Mouse (Mus musculus) G1E (cell line): ENCODE data around the gene St3gal5. TPM values are rescaled to one million over a fixed set of nuclear protein-coding genes. Genes with fewer than 3 reads are reported as not detected.
A peak's percentile ranks its signal among the peaks of the same experiment; 100 is the strongest.

ENCODE experiments used
- ATAC-seq: 2 replicates; pipeline ENCODE4 v1.8.0; 2016; ENCODE audit warnings: mild to moderate bottlenecking; ENCODE audit not compliant: insufficient number of reproducible peaks, poor library complexity, low FRiP score, severe bottlenecking; ENCODE audit errors: extremely low read depth
- DNase-seq: peaks from one replicate; pipeline ENCODE4 v3.0.0; 2012; ENCODE audit warnings: low spot score
- H3K27me3 ChIP-seq: 2 replicates; pipeline ENCODE4 v1.6.1; 2012; ENCODE audit warnings: mild to moderate bottlenecking, low read length, inconsistent platforms; ENCODE audit not compliant: insufficient read depth
- H3K36me3 ChIP-seq: replicated peaks from 2 replicates; pipeline ENCODE3; 2012; ENCODE audit warnings: mild to moderate bottlenecking, inconsistent platforms
- H3K4me1 ChIP-seq: 2 replicates; pipeline ENCODE4 v1.6.1; 2012; ENCODE audit warnings: low read depth, low read length, inconsistent platforms, mixed read lengths; ENCODE audit not compliant: insufficient read depth
- H3K4me3 ChIP-seq: 2 replicates; pipeline ENCODE4 v1.5.1; 2012; ENCODE audit warnings: low read depth, mild to moderate bottlenecking, inconsistent platforms, low read length, moderate library complexity, mixed read lengths
- H3K9me3 ChIP-seq: replicated peaks from 2 replicates; pipeline ENCODE4 v1.6.1; 2012; ENCODE audit warnings: inconsistent platforms
- CTCF ChIP-seq: IDR thresholded peaks from 2 replicates; pipeline ENCODE4 v1.5.1; 2012; ENCODE audit warnings: low read depth, low read length, inconsistent platforms, mixed read lengths
- GATA1 ChIP-seq: IDR thresholded peaks from 2 replicates; pipeline ENCODE4 v1.6.1; 2012; ENCODE audit warnings: borderline replicate concordance, low read length, inconsistent platforms, mixed read lengths
- GATA2 ChIP-seq: IDR thresholded peaks from 2 replicates; pipeline ENCODE4 v1.6.1; 2012; ENCODE audit warnings: low read depth, low read length, inconsistent platforms, borderline replicate concordance
- POLR2AphosphoS5 ChIP-seq: IDR thresholded peaks from 2 replicates; pipeline ENCODE4 v1.6.1; 2012; ENCODE audit warnings: low read depth, low read length, inconsistent platforms; ENCODE audit not compliant: insufficient replicate concordance
- TAL1 ChIP-seq: conservative IDR thresholded peaks from 2 replicates; pipeline ENCODE4 v1.6.1; 2012; ENCODE audit warnings: low read depth, low read length, inconsistent platforms, mixed read lengths
- polyA plus RNA-seq: library from polyadenylated mRNA; stranded (reverse); fragments of >175 nt; gene quantifications from 2 replicates; pipeline ENCODE4 v1.2.3, GENCODE M21; 2012
- total RNA-seq, 2 experiments: library from RNA; stranded (forward) in 1 of 2; stranded (reverse) in 1 of 2; fragments of 200-1000 nt in 1 of 2; fragments of >200 nt in 1 of 2; fragmentation: Nextera tagmentation in 1 of 2; gene quantifications; 2 replicates each; pipeline ENCODE4 v1.2.3; 2014 to 2017

The St3gal5 gene
- total and polyA plus RNA-seq, 3 experiments = 51.0 to 107 (median 70.0) TPM

GRCm38 (mm10) chr6:72099281-72099680, 1.9 kb downstream of the St3gal5 start:
- Histone ChIP-seq H3K36me3 (peaks cover 35% of the 10 kb centered on the region), H3K9me3 (no peaks in the 10 kb centered on the region), H3K4me1 (peaks cover 74% of the 10 kb centered on the region), H3K4me3 (peak overlapping the region; percentile 99), H3K27me3 (no peaks in the 10 kb centered on the region)
- ATAC-seq = no peak
- TF ChIP-seq TAL1 (no peak), GATA2 (no peak), CTCF (no peak), GATA1 (no peak), POLR2AphosphoS5 (no peak)
- DNase-seq = no peak

GRCm38 (mm10) chr6:72100171-72100570, 2.8 kb downstream of the St3gal5 start:
- peaks cover 79% of the 10 kb centered on the region for H3K4me1 ChIP-seq
- DNase-seq = no peak
- ATAC-seq = no peak
- peaks cover 40% of the 10 kb centered on the region for H3K36me3 ChIP-seq
- peak overlapping the region; percentile 99; the same call in 1 of the 2 replicates for H3K4me3 ChIP-seq
- no peaks in the 10 kb centered on the region for H3K9me3 ChIP-seq
- no peaks in the 10 kb centered on the region for H3K27me3 ChIP-seq
- TF ChIP-seq POLR2AphosphoS5 = no peak
- no peak for TF ChIP-seq GATA2
- no peak for TF ChIP-seq TAL1
- no peak for TF ChIP-seq GATA1
- no peak for TF ChIP-seq CTCF

GRCm38 (mm10) chr6:72100939-72101338, 3.5 kb downstream of the St3gal5 start:
- Histone ChIP-seq H3K36me3 (peaks cover 47% of the 10 kb centered on the region), H3K4me1 (peaks cover 79% of the 10 kb centered on the region), H3K27me3 (no peaks in the 10 kb centered on the region), H3K4me3 (peak overlapping the region; percentile 70), H3K9me3 (no peaks in the 10 kb centered on the region)
- DNase-seq = no peak
- ATAC-seq = no peak
- TF ChIP-seq GATA1 = no peak
- no peak for TF ChIP-seq CTCF
- TF ChIP-seq TAL1 = no peak
- TF ChIP-seq GATA2 = no peak
- no peak for TF ChIP-seq POLR2AphosphoS5

GRCm38 (mm10) chr6:72101386-72101785, 4.0 kb downstream of the St3gal5 start:
- Histone ChIP-seq H3K4me1 (peaks cover 79% of the 10 kb centered on the region), H3K36me3 (peaks cover 51% of the 10 kb centered on the region), H3K4me3 (peak overlapping the region; percentile 70; the same call in 1 of the 2 replicates), H3K27me3 (no peaks in the 10 kb centered on the region), H3K9me3 (no peaks in the 10 kb centered on the region)
- no peak for TF ChIP-seq GATA1
- no peak for TF ChIP-seq GATA2
- no peak for TF ChIP-seq TAL1
- no peak for TF ChIP-seq CTCF
- no peak for TF ChIP-seq POLR2AphosphoS5
- no peak for ATAC-seq
- no peak for DNase-seq

- TF ChIP-seq POLR2AphosphoS5 (no peak), CTCF (no peak), GATA2 (no peak), TAL1 (peak; percentile 98), GATA1 (no peak)
- H3K9me3 ChIP-seq = no peaks in the 10 kb centered on the region
- DNase-seq (no peak), ATAC-seq (peak; percentile 62)
- H3K36me3 ChIP-seq = peaks cover 58% of the 10 kb centered on the region
- H3K4me3 ChIP-seq = peak overlapping the region; percentile 70; the same call in 1 of the 2 replicates
- peaks cover 79% of the 10 kb centered on the region for H3K4me1 ChIP-seq
- no peaks in the 10 kb centered on the region for H3K27me3 ChIP-seq
These were observed 4.7 kb downstream of the St3gal5 start for GRCm38 (mm10) chr6:72102066-72102465.

GRCm38 (mm10) chr6:72104534-72104933, 7.1 kb downstream of the St3gal5 start:
- Histone ChIP-seq H3K4me1 (peaks cover 95% of the 10 kb centered on the region), H3K36me3 (peaks cover 62% of the 10 kb centered on the region), H3K9me3 (no peaks in the 10 kb centered on the region), H3K27me3 (no peaks in the 10 kb centered on the region), H3K4me3 (no peak overlapping the region; the same call in 1 of the 2 replicates)
- DNase-seq (no peak), ATAC-seq (no peak)
- TF ChIP-seq POLR2AphosphoS5 (no peak), CTCF (no peak), GATA2 (no peak), TAL1 (no peak), GATA1 (no peak)
